Mouse (Mus musculus) brain, embryonic 14.5 days (tissue): ENCODE measurements at regions not wholly inside any gene's neighbourhood (a gene's known extent, or its start where the extent isn't known, plus 50 kb on each side); places are given as distances from the start of the nearest gene placed in this dataset.

ENCODE experiments used
- CTCF ChIP-seq: fragments of 200-500 bp; IDR thresholded peaks from 2 replicates; pipeline ENCODE4 v1.5.1; 2012; ENCODE audit warnings: inconsistent platforms, mild to moderate bottlenecking, moderate library complexity, borderline replicate concordance; ENCODE audit not compliant: insufficient read depth, insufficient read length; ENCODE audit errors: extremely low read depth
- POLR2A ChIP-seq: fragments of 200-500 bp; IDR thresholded peaks from 2 replicates; pipeline ENCODE4 v1.6.1; 2012; ENCODE audit warnings: mild to moderate bottlenecking, inconsistent platforms, borderline replicate concordance; ENCODE audit not compliant: poor library complexity, insufficient read depth, insufficient read length, severe bottlenecking; ENCODE audit errors: extremely low read depth

- TF ChIP-seq POLR2A (no peak), CTCF (no peak)
These were observed 102.4 kb downstream of the Foxa2 start for GRCm38 (mm10) chr2:147944171-147945040.
